ENCODE assay signal across 8 mouse cellular contexts in genomic region chr16:10849965-10850861, GRCm38 (mm10). TPM values are rescaled to one million over a fixed set of nuclear protein-coding genes. Genes with fewer than 3 reads are reported as not detected.
DNase-seq lines count a peak whose midpoint lies in the region; ATAC-seq and TF ChIP-seq lines count a peak whose summit lies in the region.
"Had no signal": no experiment of that assay in that cellular context is flagged by ENCODE, and none has a peak within 500 bp of the region (broad histone marks: within the 10 kb centered on the region; RNA-seq: fewer than 3 reads in every experiment).

No protein-coding gene starts in this region.

- intact Hi-C loops in left cerebral cortex, postnatal 4 days (cut with DNase I), result no loop called here

- DNase-seq in midbrain, postnatal 0 days (ENCODE audit: low spot score), result peak; percentile 56
- peak; percentile 91 for DNase-seq in cerebellum, adult 9-11 months
- DNase-seq in left cerebral cortex, postnatal 4 days, result peak; percentile 87
- DNase-seq in right cerebral cortex, postnatal 4 days, result peak; percentile 38

- H3K9ac ChIP-seq in midbrain, postnatal 0 days (replicated peaks; ENCODE audit: low read length, poor library complexity, severe bottlenecking), result no peak overlapping the region
- no peak overlapping the region for H3K9ac ChIP-seq in midbrain, embryonic 15.5 days
- no peak overlapping the region for H3K9ac ChIP-seq in heart, embryonic 16.5 days (ENCODE audit: low read length)
- H3K9ac ChIP-seq in liver, embryonic 12.5 days, result no peak overlapping the region

- ATAC-seq in midbrain, postnatal 0 days (ENCODE audit: low FRiP score), result no peak
- ATAC-seq in midbrain, embryonic 15.5 days (replicated peaks), result no peak
- ATAC-seq in heart, embryonic 16.5 days (replicated peaks; ENCODE audit: extremely low read depth, insufficient read depth, low FRiP score), result peak; percentile 37
- ATAC-seq in liver, embryonic 12.5 days, result no peak

- WGBS in midbrain, postnatal 0 days, result 69% methylated on average over 12 of the region's 12 CpGs
- 73% methylated on average over 12 of the region's 12 CpGs for WGBS in midbrain, embryonic 15.5 days
- 57% methylated on average over 12 of the region's 12 CpGs for WGBS in heart, embryonic 16.5 days
- WGBS in liver, embryonic 12.5 days (ENCODE audit: insufficient replicate concordance), result 60% methylated on average over 12 of the region's 12 CpGs

- no peak overlapping the region for H3K27ac ChIP-seq in midbrain, postnatal 0 days (ENCODE audit: low read depth, low read length)
- no peak overlapping the region for H3K27ac ChIP-seq in midbrain, embryonic 15.5 days
- H3K27ac ChIP-seq in heart, embryonic 16.5 days (ENCODE audit: low read length), result peak overlapping the region; percentile 36
- H3K27ac ChIP-seq in liver, embryonic 12.5 days, result no peak overlapping the region
- H3K27ac ChIP-seq: kidney, postnatal 0 days had no signal

- H3K27me3 ChIP-seq in midbrain, postnatal 0 days (ENCODE audit: insufficient read depth, low read length), result no peaks in the 10 kb centered on the region
- no peaks in the 10 kb centered on the region for H3K27me3 ChIP-seq in midbrain, embryonic 15.5 days (replicated peaks)
- no peaks in the 10 kb centered on the region for H3K27me3 ChIP-seq in heart, embryonic 16.5 days (ENCODE audit: control insufficient read depth, insufficient read depth, low read length)
- H3K27me3 ChIP-seq in liver, embryonic 12.5 days (replicated peaks), result peaks cover 8% of the 10 kb centered on the region

- no peak for TF ChIP-seq CTCF in midbrain, postnatal 0 days (IDR thresholded peaks at IDR 0.05)

- no peaks in the 10 kb centered on the region for H3K9me3 ChIP-seq in midbrain, postnatal 0 days (ENCODE audit: low read length)
- H3K9me3 ChIP-seq in midbrain, embryonic 15.5 days, result no peaks in the 10 kb centered on the region
- H3K9me3 ChIP-seq in heart, embryonic 16.5 days (replicated peaks; ENCODE audit: control insufficient read depth, low read length), result no peaks in the 10 kb centered on the region
- H3K9me3 ChIP-seq in liver, embryonic 12.5 days (replicated peaks), result no peaks in the 10 kb centered on the region

- H3K4me3 ChIP-seq in midbrain, postnatal 0 days (ENCODE audit: low read depth, low read length), result no peak overlapping the region
- no peak overlapping the region for H3K4me3 ChIP-seq in midbrain, embryonic 15.5 days
- no peak overlapping the region for H3K4me3 ChIP-seq in heart, embryonic 16.5 days (ENCODE audit: low read length)
- no peak overlapping the region for H3K4me3 ChIP-seq in liver, embryonic 12.5 days

- no peaks in the 10 kb centered on the region for H3K4me1 ChIP-seq in midbrain, postnatal 0 days (ENCODE audit: insufficient read depth, low read length)
- no peaks in the 10 kb centered on the region for H3K4me1 ChIP-seq in midbrain, embryonic 15.5 days
- H3K4me1 ChIP-seq in heart, embryonic 16.5 days (ENCODE audit: control insufficient read depth, insufficient read depth, low read length), result peaks cover 17% of the 10 kb centered on the region
- H3K4me1 ChIP-seq in liver, embryonic 12.5 days, result no peaks in the 10 kb centered on the region

- H3K4me2 ChIP-seq in midbrain, postnatal 0 days (ENCODE audit: low read depth, low read length, poor library complexity, severe bottlenecking), result no peak overlapping the region
- H3K4me2 ChIP-seq in midbrain, embryonic 15.5 days, result no peak overlapping the region
- no peak overlapping the region for H3K4me2 ChIP-seq in heart, embryonic 16.5 days (ENCODE audit: low read depth, low read length)
- H3K4me2 ChIP-seq in liver, embryonic 12.5 days, result no peak overlapping the region

- no peaks in the 10 kb centered on the region for H3K36me3 ChIP-seq in midbrain, postnatal 0 days (ENCODE audit: insufficient read depth, low read length)
- H3K36me3 ChIP-seq in midbrain, embryonic 15.5 days (replicated peaks), result no peaks in the 10 kb centered on the region
- no peaks in the 10 kb centered on the region for H3K36me3 ChIP-seq in heart, embryonic 16.5 days (ENCODE audit: control insufficient read depth, insufficient read depth)
- H3K36me3 ChIP-seq in liver, embryonic 12.5 days, result no peaks in the 10 kb centered on the region

RNA-seq across cellular contexts. Expression of gene Rmi2, which starts 15.4 kb away (rescaled TPM):
- 0.14 and 1.1 TPM in 2 replicates for total RNA-seq in midbrain, postnatal 0 days (2014; rRNA removed)
- 0.22 and 0.25 TPM in 2 replicates for polyA plus RNA-seq in midbrain, postnatal 0 days (2015; fragmentation: Nextera tagmentation; extraction: Ambion mirVana)
- polyA plus RNA-seq in midbrain, embryonic 15.5 days (2015; fragmentation: Nextera tagmentation; extraction: Ambion mirVana), result 0.31 and 0.46 TPM in 2 replicates
- polyA plus RNA-seq in heart, embryonic 16.5 days (2015; fragmentation: Nextera tagmentation; extraction: Ambion mirVana), result 2.8 and 3.0 TPM in 2 replicates
- total RNA-seq in left cerebral cortex, postnatal 4 days (2021), result under 1 TPM; 0.62 to 0.70 TPM
- 3.4 and 3.8 TPM in 2 replicates for polyA plus RNA-seq in liver, embryonic 12.5 days (2016; fragmentation: Nextera tagmentation; extraction: Ambion mirVana)

RNA-seq across cellular contexts. Expression of gene Gm11172, which starts 37.5 kb away (rescaled TPM):
- not detected in 2 replicates for total RNA-seq in midbrain, postnatal 0 days (2014; rRNA removed)
- not detected in 2 replicates for polyA plus RNA-seq in midbrain, postnatal 0 days (2015; fragmentation: Nextera tagmentation; extraction: Ambion mirVana)
- polyA plus RNA-seq in midbrain, embryonic 15.5 days (2015; fragmentation: Nextera tagmentation; extraction: Ambion mirVana), result not detected in 2 replicates
- polyA plus RNA-seq in heart, embryonic 16.5 days (2015; fragmentation: Nextera tagmentation; extraction: Ambion mirVana), result not detected in 2 replicates
- total RNA-seq in left cerebral cortex, postnatal 4 days (2021), result not detected
- polyA plus RNA-seq in liver, embryonic 12.5 days (2016; fragmentation: Nextera tagmentation; extraction: Ambion mirVana), result not detected in 2 replicates
- polyA plus RNA-seq: kidney, postnatal 0 days had no signal

RNA-seq across cellular contexts. Expression of gene Prm1, which starts 44.6 kb away (rescaled TPM):
- not detected in 2 replicates for total RNA-seq in midbrain, postnatal 0 days (2014; rRNA removed)
- 0.69 TPM in 1 of 2 replicates, not detected in the other for polyA plus RNA-seq in midbrain, postnatal 0 days (2015; fragmentation: Nextera tagmentation; extraction: Ambion mirVana)
- polyA plus RNA-seq in midbrain, embryonic 15.5 days (2015; fragmentation: Nextera tagmentation; extraction: Ambion mirVana), result 0.41 and 0.42 TPM in 2 replicates
- polyA plus RNA-seq in heart, embryonic 16.5 days (2015; fragmentation: Nextera tagmentation; extraction: Ambion mirVana), result 0.36 and 0.58 TPM in 2 replicates
- not detected for total RNA-seq in left cerebral cortex, postnatal 4 days (2021)
- not detected in 2 replicates for polyA plus RNA-seq in liver, embryonic 12.5 days (2016; fragmentation: Nextera tagmentation; extraction: Ambion mirVana)
- polyA plus RNA-seq: kidney, postnatal 0 days had no signal

RNA-seq across cellular contexts. Expression of gene Prm2, which starts 54.3 kb away (rescaled TPM):
- total RNA-seq in midbrain, postnatal 0 days (2014; rRNA removed), result not detected in 2 replicates
- polyA plus RNA-seq in midbrain, postnatal 0 days (2015; fragmentation: Nextera tagmentation; extraction: Ambion mirVana), result not detected in 2 replicates
- not detected in 2 replicates for polyA plus RNA-seq in midbrain, embryonic 15.5 days (2015; fragmentation: Nextera tagmentation; extraction: Ambion mirVana)
- polyA plus RNA-seq in heart, embryonic 16.5 days (2015; fragmentation: Nextera tagmentation; extraction: Ambion mirVana), result not detected in 2 replicates
- not detected for total RNA-seq in left cerebral cortex, postnatal 4 days (2021)
- polyA plus RNA-seq in liver, embryonic 12.5 days (2016; fragmentation: Nextera tagmentation; extraction: Ambion mirVana), result not detected in 2 replicates
- polyA plus RNA-seq: kidney, postnatal 0 days had no signal

RNA-seq across cellular contexts. Expression of gene Prm3, which starts 59.5 kb away (rescaled TPM):
- total RNA-seq in midbrain, postnatal 0 days (2014; rRNA removed), result not detected in 2 replicates
- not detected in 2 replicates for polyA plus RNA-seq in midbrain, postnatal 0 days (2015; fragmentation: Nextera tagmentation; extraction: Ambion mirVana)
- not detected in 2 replicates for polyA plus RNA-seq in midbrain, embryonic 15.5 days (2015; fragmentation: Nextera tagmentation; extraction: Ambion mirVana)
- not detected in 2 replicates for polyA plus RNA-seq in heart, embryonic 16.5 days (2015; fragmentation: Nextera tagmentation; extraction: Ambion mirVana)
- total RNA-seq in left cerebral cortex, postnatal 4 days (2021), result not detected
- not detected in 2 replicates for polyA plus RNA-seq in liver, embryonic 12.5 days (2016; fragmentation: Nextera tagmentation; extraction: Ambion mirVana)
- polyA plus RNA-seq: kidney, postnatal 0 days had no signal

Comparison
In these comparisons a context has a peak if more than half of its experiments do, and no peak if none do; other contexts are left out.
1. DNase-seq: peak in every context shown above with its lines; median percentile 91 in cerebellum, adult 9-11 months; 87 in left cerebral cortex, postnatal 4 days; 56 in midbrain, postnatal 0 days; 38 in right cerebral cortex, postnatal 4 days.